Mouse (Mus musculus): Measurements from ENCODE around the gene B4galt3.

DNA sequence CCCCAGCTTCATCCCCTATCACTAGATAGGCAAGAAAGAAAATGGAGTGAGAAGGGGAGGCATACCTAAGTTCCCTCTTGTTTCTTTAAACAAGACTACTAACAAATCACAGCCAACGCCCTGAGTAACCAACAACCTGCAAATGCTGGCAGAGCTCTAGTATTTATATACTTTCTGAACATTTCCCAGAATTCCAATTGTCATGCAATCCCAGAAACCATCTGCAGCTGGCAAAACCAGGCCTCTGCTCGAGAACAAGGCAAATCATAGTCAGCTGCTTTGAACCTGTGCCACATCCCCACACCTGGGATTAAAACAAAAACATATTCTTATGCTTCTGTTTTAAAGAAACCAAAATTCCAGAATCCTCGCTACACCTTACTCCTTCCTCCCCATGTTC lies 23.2 kb downstream of the B4galt3 start:
- no peak for TF ChIP-seq CTCF (IDR thresholded peaks at IDR 0.05; ENCODE audit: extremely low read depth, insufficient read length, insufficient replicate concordance, low read depth, low read length)
- TF ChIP-seq POLR2A (IDR thresholded peaks at IDR 0.05; ENCODE audit: low read depth, low read length), result no peak
